Mouse (Mus musculus) hindbrain, postnatal 0 days (tissue): ENCODE results near the gene Apbb2. TPM values are rescaled to one million over a fixed set of nuclear protein-coding genes. Genes with fewer than 3 reads are reported as not detected.

Source experiments
- ATAC-seq: fragments of 200-750 bp; cut with Nextera tagmentation; 2 replicates; pipeline ENCODE4 v1.8.0; 2017; ENCODE audit warnings: mild to moderate bottlenecking, moderate TSS enrichment, moderate library complexity
- DNase-seq: peaks from one replicate; pipeline ENCODE4 v3.0.0-alpha.2; 2015; ENCODE audit warnings: low spot score
- H3K27ac ChIP-seq: fragments of 300-500 bp; sonication (generic); 2 replicates; pipeline ENCODE4 v1.5.1; 2014; ENCODE audit warnings: mild to moderate bottlenecking
- H3K27me3 ChIP-seq: fragments of 300-500 bp; sonication (generic); 2 replicates; pipeline ENCODE4 v1.6.1; 2014; ENCODE audit warnings: low read length, mixed read lengths; ENCODE audit not compliant: insufficient read depth
- H3K36me3 ChIP-seq: fragments of 300-500 bp; sonication (generic); 2 replicates; pipeline ENCODE4 v1.6.1; 2014; ENCODE audit warnings: low read length, mixed read lengths; ENCODE audit not compliant: insufficient read depth
- H3K4me1 ChIP-seq: fragments of 300-500 bp; sonication (generic); 2 replicates; pipeline ENCODE4 v1.6.1; 2014; ENCODE audit warnings: antibody characterized with exemption, low read length, mixed read lengths; ENCODE audit not compliant: insufficient read depth
- H3K4me2 ChIP-seq: fragments of 300-500 bp; sonication (generic); 2 replicates; pipeline ENCODE4 v1.6.1; 2014; ENCODE audit warnings: low read depth, mild to moderate bottlenecking, low read length, moderate library complexity, mixed read lengths
- H3K4me3 ChIP-seq: fragments of 300-500 bp; sonication (generic); 2 replicates; pipeline ENCODE4 v1.5.1; 2014; ENCODE audit warnings: low read length
- H3K9ac ChIP-seq: fragments of 300-500 bp; sonication (generic); replicated peaks from 2 replicates; pipeline ENCODE4 v1.6.1; 2014; ENCODE audit warnings: mild to moderate bottlenecking, low read length, moderate library complexity, mixed read lengths
- H3K9me3 ChIP-seq: fragments of 300-500 bp; sonication (generic); 2 replicates; pipeline ENCODE4 v1.6.1; 2016; ENCODE audit warnings: low read length, mixed read lengths
- CTCF ChIP-seq: IDR thresholded peaks from 2 replicates; pipeline ENCODE4 v1.5.1; 2016; ENCODE audit warnings: antibody characterized with exemption, control low read depth, low read depth
- WGBS: fragments of 180-500 bp; shearing (Covaris S2); extraction: QIAGEN DNeasy Blood & Tissue Kit; methylation state at CpG from one replicate; pipeline ENCODE4 v1.1.7; 2014; 5-methylcytosine and 5-hydroxymethylcytosine counted together
- polyA plus RNA-seq: library from polyadenylated mRNA; unstranded; fragments of >200 nt; fragmentation: Nextera tagmentation; extraction: Ambion mirVana; gene quantifications from 2 replicates; pipeline ENCODE4 v1.2.1, GENCODE M21; 2015
- total RNA-seq: library from RNA; depleted of rRNA; stranded (reverse); fragments of >200 nt; gene quantifications from 2 replicates; pipeline ENCODE4 v1.2.3, GENCODE M21; 2014

The Apbb2 gene
- total and polyA plus RNA-seq, 2 experiments from 2014 or later, result 72.1 to 76.9 TPM

DNA sequence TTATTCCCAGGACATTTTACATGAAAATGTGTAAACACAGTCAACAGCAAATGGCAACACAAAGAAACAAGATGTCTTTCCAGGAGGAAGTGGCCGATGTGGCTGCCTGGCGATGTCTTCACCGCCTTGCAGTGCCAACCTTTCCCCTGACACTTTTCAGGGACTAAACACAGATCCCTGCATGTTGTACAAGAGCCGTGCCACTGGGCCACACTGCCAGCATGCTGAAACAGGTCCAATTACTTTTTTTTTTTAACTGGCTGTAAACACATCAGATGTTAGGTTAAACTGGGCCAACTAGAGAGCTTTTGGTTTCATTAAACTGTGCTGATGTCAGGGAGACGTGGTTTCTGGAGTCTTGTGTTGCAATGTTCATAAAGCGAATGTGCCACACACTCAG lies 319.7 kb downstream of the Apbb2 start:
- ATAC-seq, result no peak
- no peak for DNase-seq
- H3K27ac ChIP-seq, result no peak overlapping the region

DNA sequence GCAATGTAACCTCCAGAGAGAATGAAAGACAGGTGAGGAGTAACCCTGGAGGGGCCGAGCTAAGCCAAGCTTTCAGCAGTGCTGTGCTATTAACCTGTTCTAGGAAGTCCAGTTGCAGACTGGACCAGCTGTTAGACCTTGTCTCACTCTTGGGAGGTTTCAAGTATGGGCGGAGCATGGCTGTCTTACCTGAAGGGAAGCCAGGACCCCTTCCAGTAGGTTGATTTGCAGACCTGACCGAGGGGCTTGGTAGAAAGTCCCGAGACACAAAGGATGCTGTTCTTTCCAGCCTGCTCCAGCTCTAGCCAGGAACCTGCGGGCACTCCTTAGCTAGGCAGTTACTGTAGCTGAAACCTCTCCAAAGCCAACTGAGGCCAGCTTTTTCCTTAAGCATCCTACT lies 322.5 kb downstream of the Apbb2 start:
- no peak for TF ChIP-seq CTCF
- no peaks in the 10 kb centered on the region for H3K4me1 ChIP-seq
- no peaks in the 10 kb centered on the region for H3K27me3 ChIP-seq
- H3K4me3 ChIP-seq, result no peak overlapping the region
- no peak overlapping the region for H3K27ac ChIP-seq
- no peak overlapping the region for H3K9ac ChIP-seq
- 90% methylated on average over 5 of the region's 5 CpGs for WGBS
- H3K4me2 ChIP-seq, result no peak overlapping the region
- DNase-seq (no peak), ATAC-seq (peak; percentile 21; the same call in 1 of the 2 replicates)
- H3K36me3 ChIP-seq, result no peaks in the 10 kb centered on the region
- H3K9me3 ChIP-seq, result no peaks in the 10 kb centered on the region

More for the DNA sequence above, 319.7 kb downstream of the Apbb2 start:
- Histone ChIP-seq H3K27me3 (no peaks in the 10 kb centered on the region), H3K4me3 (no peak overlapping the region), H3K4me1 (no peaks in the 10 kb centered on the region), H3K9ac (no peak overlapping the region), H3K4me2 (no peak overlapping the region), H3K9me3 (no peaks in the 10 kb centered on the region), H3K36me3 (peaks cover 6% of the 10 kb centered on the region; the same call in 1 of the 2 replicates)
- no peak for TF ChIP-seq CTCF
- 80% methylated on average over 6 of the region's 6 CpGs for WGBS

DNA sequence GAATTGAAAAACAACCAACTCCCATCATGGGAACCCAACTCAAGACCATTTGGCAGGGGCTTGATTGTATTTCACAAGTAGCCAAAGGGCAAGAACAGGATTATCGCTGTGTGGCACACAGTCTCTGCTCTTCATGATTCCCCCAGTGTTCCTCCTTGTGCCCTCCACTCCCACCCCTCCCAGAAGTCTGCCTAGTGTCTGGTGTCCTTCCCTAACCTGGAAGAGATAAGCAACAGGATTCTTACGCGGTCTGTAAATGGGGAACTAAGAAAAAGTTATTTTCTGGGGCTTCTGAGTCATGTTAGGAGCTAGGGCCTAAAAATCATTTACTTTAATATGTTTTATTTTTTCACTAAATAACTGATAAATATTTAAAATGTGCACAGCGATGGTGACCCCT lies 323.6 kb downstream of the Apbb2 start:
- Histone ChIP-seq H3K27me3 (no peaks in the 10 kb centered on the region), H3K36me3 (no peaks in the 10 kb centered on the region), H3K9me3 (no peaks in the 10 kb centered on the region), H3K4me3 (no peak overlapping the region), H3K27ac (no peak overlapping the region), H3K4me1 (no peaks in the 10 kb centered on the region), H3K4me2 (no peak overlapping the region), H3K9ac (no peak overlapping the region)
- TF ChIP-seq CTCF, result no peak
- DNase-seq (no peak), ATAC-seq (no peak)
- WGBS, result 85% methylated on average over 4 of the region's 4 CpGs

DNA sequence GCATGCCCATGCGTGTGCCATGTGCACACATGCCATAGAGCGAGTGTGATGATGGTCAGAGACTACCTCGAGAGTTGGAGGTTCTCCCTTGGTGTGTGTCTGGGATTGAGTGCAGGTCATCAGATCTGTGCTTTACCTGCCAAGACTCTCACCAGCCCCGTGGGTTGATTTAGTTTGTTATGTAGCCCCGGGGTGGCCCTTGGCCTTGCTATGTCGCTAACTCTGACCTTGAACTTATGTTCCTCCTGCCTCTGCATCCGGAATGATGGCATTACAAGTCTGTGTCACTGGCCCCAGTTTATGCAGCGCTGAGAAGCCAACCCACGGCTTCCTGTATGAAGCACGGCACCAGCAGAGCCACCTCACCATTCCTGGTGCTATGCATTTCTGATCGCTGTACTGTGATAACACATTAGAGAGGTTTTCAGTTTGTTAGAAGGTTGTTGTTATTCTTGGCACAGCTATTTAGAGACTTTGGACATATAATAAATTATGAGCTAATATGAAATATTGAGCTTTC lies 324.4 kb downstream of the Apbb2 start:
- Histone ChIP-seq H3K27me3 (no peaks in the 10 kb centered on the region), H3K27ac (no peak overlapping the region), H3K9ac (no peak overlapping the region), H3K4me3 (no peak overlapping the region), H3K9me3 (no peaks in the 10 kb centered on the region), H3K4me1 (no peaks in the 10 kb centered on the region), H3K36me3 (no peaks in the 10 kb centered on the region), H3K4me2 (no peak overlapping the region)
- DNase-seq (no peak), ATAC-seq (no peak)
- 92% methylated on average over 11 of the region's 11 CpGs for WGBS
- TF ChIP-seq CTCF, result no peak

DNA sequence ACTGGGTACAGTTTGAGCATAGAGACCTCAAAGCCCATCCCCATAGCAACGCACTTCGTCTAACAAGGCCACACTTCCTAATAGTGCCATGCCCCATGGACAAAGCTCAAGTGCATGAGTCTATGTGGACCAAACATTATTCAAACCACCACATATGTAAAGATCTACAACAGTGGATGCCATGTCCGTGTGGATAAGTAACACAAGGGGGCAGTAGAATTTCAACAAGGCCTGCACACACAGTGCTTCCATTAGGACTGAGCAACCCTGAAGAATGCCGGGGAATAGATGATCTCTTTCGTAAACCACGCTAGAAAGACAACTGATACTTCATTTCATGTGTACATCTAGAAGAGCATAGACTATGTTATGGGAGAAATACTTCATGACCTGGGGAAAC lies 337.8 kb downstream of the Apbb2 start:
- no peak overlapping the region for H3K27ac ChIP-seq
- H3K4me2 ChIP-seq, result no peak overlapping the region
- H3K4me1 ChIP-seq, result no peaks in the 10 kb centered on the region
- H3K27me3 ChIP-seq, result no peaks in the 10 kb centered on the region
- no peak overlapping the region for H3K9ac ChIP-seq
- H3K4me3 ChIP-seq, result no peak overlapping the region
- TF ChIP-seq CTCF, result no peak
- H3K36me3 ChIP-seq, result no peaks in the 10 kb centered on the region
- H3K9me3 ChIP-seq, result no peaks in the 10 kb centered on the region
- DNase-seq (no peak), ATAC-seq (no peak)
- WGBS, result 77% methylated on average over 6 of the region's 6 CpGs

- WGBS, result 93% methylated on average over 2 of the region's 2 CpGs
- no peak overlapping the region for H3K9ac ChIP-seq
- no peaks in the 10 kb centered on the region for H3K27me3 ChIP-seq
- no peaks in the 10 kb centered on the region for H3K36me3 ChIP-seq
- no peaks in the 10 kb centered on the region for H3K4me1 ChIP-seq
- no peak overlapping the region for H3K4me3 ChIP-seq
- no peak for ATAC-seq
- no peak for DNase-seq
- H3K9me3 ChIP-seq, result no peaks in the 10 kb centered on the region
- H3K4me2 ChIP-seq, result no peak overlapping the region
- H3K27ac ChIP-seq, result no peak overlapping the region
- no peak for TF ChIP-seq CTCF
These were observed 338.9 kb downstream of the Apbb2 start for GRCm38 (mm10) chr5:66279650-66280049.

- Histone ChIP-seq H3K4me1 (no peaks in the 10 kb centered on the region), H3K27ac (no peak overlapping the region), H3K4me2 (no peak overlapping the region), H3K4me3 (no peak overlapping the region), H3K9ac (no peak overlapping the region), H3K27me3 (no peaks in the 10 kb centered on the region), H3K36me3 (no peaks in the 10 kb centered on the region), H3K9me3 (no peaks in the 10 kb centered on the region)
- 53% methylated on average over 3 of the region's 3 CpGs for WGBS
- peak; percentile 57 for TF ChIP-seq CTCF
- ATAC-seq (no peak), DNase-seq (peak; percentile 46)
These were observed 344.2 kb downstream of the Apbb2 start for GRCm38 (mm10) chr5:66274417-66274816.
